Comparison of ENCODE assay signal across 8 mouse cellular contexts in genomic region chr11:110448726-110449161, GRCm38 (mm10). TPM values are rescaled to one million over a fixed set of nuclear protein-coding genes. Genes with fewer than 3 reads are reported as not detected.
DNase-seq lines count a peak whose midpoint lies in the region; ATAC-seq and TF ChIP-seq lines count a peak whose summit lies in the region.

No protein-coding gene starts in this region.

- H3K9me3 ChIP-seq in hindbrain, embryonic 14.5 days (ENCODE audit: control insufficient read depth, low read length): no peaks in the 10 kb centered on the region
- no peaks in the 10 kb centered on the region for H3K9me3 ChIP-seq in limb, embryonic 15.5 days
- no peaks in the 10 kb centered on the region for H3K9me3 ChIP-seq in midbrain, embryonic 16.5 days (replicated peaks; ENCODE audit: control insufficient read depth, low read length, poor library complexity, severe bottlenecking)

- H3K4me3 ChIP-seq in gastrocnemius, adult 2 months: peak overlapping the region; percentile 67
- peak overlapping the region; percentile 7 for H3K4me3 ChIP-seq in hindbrain, embryonic 14.5 days (replicated peaks; ENCODE audit: low read length)
- peak overlapping the region; percentile 30 for H3K4me3 ChIP-seq in limb, embryonic 15.5 days
- H3K4me3 ChIP-seq in midbrain, embryonic 16.5 days (ENCODE audit: low read depth, low read length): peak overlapping the region; percentile 21

- H3K36me3 ChIP-seq in hindbrain, embryonic 14.5 days (replicated peaks; ENCODE audit: control insufficient read depth, insufficient read depth): no peaks in the 10 kb centered on the region
- no peaks in the 10 kb centered on the region for H3K36me3 ChIP-seq in limb, embryonic 15.5 days
- H3K36me3 ChIP-seq in midbrain, embryonic 16.5 days (ENCODE audit: control insufficient read depth, insufficient read depth, low read length): no peaks in the 10 kb centered on the region

- no peak for TF ChIP-seq CTCF in gastrocnemius, adult 2 months (IDR thresholded peaks at IDR 0.05)

- DNase-seq in layer of hippocampus, adult 11-12 months (ENCODE audit: low spot score): peak; percentile 25
- DNase-seq in layer of hippocampus, adult 9-10 months (ENCODE audit: low spot score): no peak
- peak; percentile 28 to 31 for DNase-seq in cerebellum, postnatal 10 days
- DNase-seq in gastrocnemius, adult 2 months: peak; percentile 88
- peak; percentile 39 for DNase-seq in hindbrain, embryonic 14.5 days (ENCODE audit: low spot score)
- DNase-seq in thymus, postnatal 14 days: no peak

- intact Hi-C loops in gastrocnemius, adult 2 months (cut with DNase I): loop anchor here (2.0 to 5.0 kb wide), 3 partner anchors 18 to 51 kb away; partner anchors contain the start of gene Map2k6

- peak overlapping the region; percentile 47 for H3K4me2 ChIP-seq in hindbrain, embryonic 14.5 days (replicated peaks)
- peak overlapping the region; percentile 50 for H3K4me2 ChIP-seq in limb, embryonic 15.5 days
- H3K4me2 ChIP-seq in midbrain, embryonic 16.5 days (ENCODE audit: low read length): peak overlapping the region; percentile 52

- ATAC-seq in hindbrain, embryonic 14.5 days (ENCODE audit: low FRiP score): no peak; the same call in 1 of the 2 replicates
- no peak for ATAC-seq in limb, embryonic 15.5 days (ENCODE audit: insufficient number of reproducible peaks, low FRiP score, low TSS enrichment, low read depth)
- peak; percentile 36; the same call in 1 of the 2 replicates for ATAC-seq in midbrain, embryonic 16.5 days

- H3K9ac ChIP-seq in hindbrain, embryonic 14.5 days: peak overlapping the region; percentile 1; the same call in 1 of the 2 replicates
- H3K9ac ChIP-seq in limb, embryonic 15.5 days: 0 out of 2 replicates have a peak overlapping the region, but pooled peaks have one; percentile 14
- peak overlapping the region; percentile 32 for H3K9ac ChIP-seq in midbrain, embryonic 16.5 days (ENCODE audit: low read depth, low read length)

- H3K27ac ChIP-seq in gastrocnemius, adult 2 months: peak overlapping the region; percentile 93
- H3K27ac ChIP-seq in hindbrain, embryonic 14.5 days: no peak overlapping the region
- peak overlapping the region; percentile 63 for H3K27ac ChIP-seq in limb, embryonic 15.5 days
- H3K27ac ChIP-seq in midbrain, embryonic 16.5 days (ENCODE audit: low read length): no peak overlapping the region

- 3% methylated on average over 12 of the region's 12 CpGs for WGBS in hindbrain, embryonic 14.5 days
- 6% methylated on average over 12 of the region's 12 CpGs for WGBS in limb, embryonic 15.5 days
- WGBS in midbrain, embryonic 16.5 days: 4% methylated on average over 12 of the region's 12 CpGs

- H3K4me1 ChIP-seq in hindbrain, embryonic 14.5 days (replicated peaks; ENCODE audit: control insufficient read depth, insufficient read depth, low read length): peaks cover 31% of the 10 kb centered on the region
- H3K4me1 ChIP-seq in limb, embryonic 15.5 days: peaks cover 40% of the 10 kb centered on the region
- peaks cover 26% of the 10 kb centered on the region for H3K4me1 ChIP-seq in midbrain, embryonic 16.5 days (ENCODE audit: control insufficient read depth, insufficient read depth, low read length)

- no peaks in the 10 kb centered on the region for H3K27me3 ChIP-seq in hindbrain, embryonic 14.5 days (ENCODE audit: control insufficient read depth, insufficient read depth, low read length)
- H3K27me3 ChIP-seq in limb, embryonic 15.5 days: no peaks in the 10 kb centered on the region
- no peaks in the 10 kb centered on the region for H3K27me3 ChIP-seq in midbrain, embryonic 16.5 days (ENCODE audit: control insufficient read depth, insufficient read depth, low read depth, low read length)

RNA-seq across cellular contexts. Expression of gene Map2k6, which starts 49.8 kb away (rescaled TPM):
- 10 to 100 TPM; 38.0 to 50.1 TPM for total RNA-seq in gastrocnemius, adult 2 months (2021)
- 28.3 and 32.0 TPM in 2 replicates for polyA plus RNA-seq in hindbrain, embryonic 14.5 days (2014; fragmentation: Nextera tagmentation; extraction: Ambion mirVana)
- 21.1 and 21.9 TPM in 2 replicates for polyA plus RNA-seq in limb, embryonic 15.5 days (2015; fragmentation: Nextera tagmentation; extraction: Ambion mirVana)
- polyA plus RNA-seq in midbrain, embryonic 16.5 days (2015; fragmentation: Nextera tagmentation; extraction: Ambion mirVana): 22.1 and 23.4 TPM in 2 replicates

Comparison
In these comparisons a context has a peak if more than half of its experiments do, and no peak if none do; other contexts are left out.
1. DNase-seq: peak in layer of hippocampus, adult 11-12 months (single experiment), cerebellum, postnatal 10 days (2 of 2), gastrocnemius, adult 2 months (single experiment) and hindbrain, embryonic 14.5 days (single experiment); none in layer of hippocampus, adult 9-10 months (single experiment) and thymus, postnatal 14 days (single experiment).
2. H3K27ac ChIP-seq: peak in gastrocnemius, adult 2 months (single experiment) and limb, embryonic 15.5 days (single experiment); none in hindbrain, embryonic 14.5 days (single experiment) and midbrain, embryonic 16.5 days (single experiment).
3. H3K4me3 ChIP-seq: peak in every context shown above with its lines; median percentile 67 in gastrocnemius, adult 2 months; 30 in limb, embryonic 15.5 days; 21 in midbrain, embryonic 16.5 days; 7 in hindbrain, embryonic 14.5 days.
4. Peak in every context shown above with its lines, with median percentiles within 50 percentile points of each other: H3K4me2 ChIP-seq and H3K9ac ChIP-seq.